Mouse (Mus musculus) midbrain, postnatal 0 days (tissue): ENCODE measurements around the gene Ccdc89. TPM values are rescaled to one million over a fixed set of nuclear protein-coding genes. Genes with fewer than 3 reads are reported as not detected.
A peak's percentile ranks its signal among the peaks of the same experiment; 100 is the strongest.

Experiments used
- ATAC-seq: fragments of 200-750 bp; cut with Nextera tagmentation; 2 replicates; pipeline ENCODE4 v1.8.0; 2017; ENCODE audit warnings: moderate number of reproducible peaks, mild to moderate bottlenecking, moderate TSS enrichment, moderate library complexity; ENCODE audit not compliant: low FRiP score
- DNase-seq: peaks from one replicate; pipeline ENCODE4 v3.0.0-alpha.2; 2015; ENCODE audit warnings: low spot score
- H3K27ac ChIP-seq: fragments of 300-500 bp; sonication (generic); 2 replicates; pipeline ENCODE4 v1.5.1; 2014; ENCODE audit warnings: low read depth, mild to moderate bottlenecking, low read length, mixed read lengths
- H3K27me3 ChIP-seq: fragments of 300-500 bp; sonication (generic); 2 replicates; pipeline ENCODE4 v1.6.1; 2014; ENCODE audit warnings: low read length, control low read depth, mixed read lengths; ENCODE audit not compliant: insufficient read depth
- H3K36me3 ChIP-seq: fragments of 300-500 bp; sonication (generic); 2 replicates; pipeline ENCODE4 v1.6.1; 2014; ENCODE audit warnings: low read length, control low read depth, mixed read lengths; ENCODE audit not compliant: insufficient read depth
- H3K4me1 ChIP-seq: fragments of 300-500 bp; sonication (generic); 2 replicates; pipeline ENCODE4 v1.6.1; 2014; ENCODE audit warnings: mild to moderate bottlenecking, control low read depth, antibody characterized with exemption, low read length, mixed read lengths; ENCODE audit not compliant: insufficient read depth
- H3K4me2 ChIP-seq: fragments of 300-500 bp; sonication (generic); 2 replicates; pipeline ENCODE4 v1.6.1; 2014; ENCODE audit warnings: low read depth, mild to moderate bottlenecking, low read length, mixed read lengths; ENCODE audit not compliant: poor library complexity, severe bottlenecking
- H3K4me3 ChIP-seq: fragments of 300-500 bp; sonication (generic); 2 replicates; pipeline ENCODE4 v1.5.1; 2014; ENCODE audit warnings: low read depth, mild to moderate bottlenecking, low read length, moderate library complexity
- H3K9ac ChIP-seq: fragments of 300-500 bp; sonication (generic); replicated peaks from 2 replicates; pipeline ENCODE4 v1.6.1; 2014; ENCODE audit warnings: mild to moderate bottlenecking, low read length, moderate library complexity, mixed read lengths; ENCODE audit not compliant: poor library complexity, severe bottlenecking
- H3K9me3 ChIP-seq: fragments of 300-500 bp; sonication (generic); 2 replicates; pipeline ENCODE4 v1.6.1; 2016; ENCODE audit warnings: low read length, control low read depth
- CTCF ChIP-seq: IDR thresholded peaks from 2 replicates; pipeline ENCODE4 v1.5.1; 2016; ENCODE audit warnings: antibody characterized with exemption, mild to moderate bottlenecking
- WGBS: fragments of 180-500 bp; shearing (Covaris S2); extraction: QIAGEN DNeasy Blood & Tissue Kit; methylation state at CpG from one replicate; pipeline ENCODE4 v1.1.7; 2014; 5-methylcytosine and 5-hydroxymethylcytosine counted together
- polyA plus RNA-seq: library from polyadenylated mRNA; unstranded; fragments of >200 nt; fragmentation: Nextera tagmentation; extraction: Ambion mirVana; gene quantifications from 2 replicates; pipeline ENCODE4 v1.2.1, GENCODE M21; 2015
- total RNA-seq: library from RNA; depleted of rRNA; stranded (reverse); fragments of >200 nt; gene quantifications from 2 replicates; pipeline ENCODE4 v1.2.3, GENCODE M21; 2014

The Ccdc89 gene
- total and polyA plus RNA-seq, 2 experiments from 2014 or later = 1.1 to 1.3 TPM

DNA sequence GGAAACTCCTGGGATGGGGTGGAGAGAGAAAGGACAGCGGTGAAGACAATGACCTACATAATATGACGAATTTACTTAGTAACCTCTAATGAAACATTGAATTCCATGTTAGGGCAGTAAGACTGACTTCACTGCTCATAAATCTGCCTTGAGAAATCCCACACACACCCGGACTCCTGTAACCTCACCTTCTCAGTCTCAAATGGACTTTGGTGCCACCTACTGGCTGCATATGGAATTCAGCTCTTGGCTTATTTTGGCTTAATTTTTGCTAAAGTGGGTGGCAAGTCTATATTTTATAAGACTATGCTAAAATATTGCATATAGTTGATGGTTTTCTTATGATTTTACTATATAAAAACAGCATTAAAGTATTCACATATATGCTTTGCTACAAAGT, 16.4 kb upstream of the Ccdc89 start:
- peak; percentile 90 for TF ChIP-seq CTCF
- no peak for ATAC-seq
- H3K4me2 ChIP-seq = no peak overlapping the region
- H3K9ac ChIP-seq = no peak overlapping the region
- H3K27ac ChIP-seq = no peak overlapping the region
- no peaks in the 10 kb centered on the region for H3K27me3 ChIP-seq
- H3K4me1 ChIP-seq = no peaks in the 10 kb centered on the region
- no peak overlapping the region for H3K4me3 ChIP-seq
- no peaks in the 10 kb centered on the region for H3K36me3 ChIP-seq
- whole genome bisulfite sequencing = 49% methylated on average over 3 of the region's 3 CpGs
- H3K9me3 ChIP-seq = no peaks in the 10 kb centered on the region
- DNase-seq = peak; percentile 66

GRCm38 (mm10) chr7:90427006-90427405, 629 bp downstream of the Ccdc89 start:
- 67% methylated on average over 9 of the region's 9 CpGs for whole genome bisulfite sequencing
- Histone ChIP-seq H3K9ac (no peak overlapping the region), H3K27me3 (no peaks in the 10 kb centered on the region), H3K27ac (no peak overlapping the region), H3K4me3 (peak overlapping the region; percentile 39), H3K9me3 (no peaks in the 10 kb centered on the region), H3K4me1 (0 out of 2 replicates have a peak, but pooled peaks cover 4% of the 10 kb centered on the region), H3K36me3 (no peaks in the 10 kb centered on the region), H3K4me2 (peak overlapping the region; percentile 67)
- ATAC-seq (no peak), DNase-seq (no peak)
- no peak for TF ChIP-seq CTCF

DNA sequence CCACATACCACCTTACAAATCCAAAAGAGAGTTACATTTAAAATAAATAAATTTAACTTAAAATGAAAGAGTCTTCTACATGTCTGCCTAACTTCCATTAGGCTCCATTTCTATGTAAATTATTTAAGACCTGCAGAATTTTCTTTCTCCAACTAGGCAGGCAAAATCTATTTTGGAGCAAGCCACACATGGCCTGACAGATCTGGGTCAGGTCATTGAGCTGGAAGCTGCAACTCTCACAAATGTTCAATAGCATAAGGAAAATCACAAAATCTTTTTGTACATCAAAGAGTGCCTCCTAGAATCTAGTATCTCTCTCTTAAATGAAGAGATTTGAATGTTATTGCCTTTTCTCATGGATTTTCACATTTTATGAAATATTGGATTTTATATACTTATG, 5.8 kb downstream of the Ccdc89 start:
- Histone ChIP-seq H3K4me3 (no peak overlapping the region), H3K9ac (no peak overlapping the region), H3K4me2 (no peak overlapping the region), H3K27ac (no peak overlapping the region), H3K9me3 (no peaks in the 10 kb centered on the region), H3K36me3 (no peaks in the 10 kb centered on the region), H3K27me3 (no peaks in the 10 kb centered on the region), H3K4me1 (no peaks in the 10 kb centered on the region)
- DNase-seq (no peak), ATAC-seq (no peak)
- TF ChIP-seq CTCF = no peak

- Histone ChIP-seq H3K27me3 (no peaks in the 10 kb centered on the region), H3K4me1 (no peaks in the 10 kb centered on the region), H3K4me2 (no peak overlapping the region), H3K36me3 (no peaks in the 10 kb centered on the region), H3K9me3 (no peaks in the 10 kb centered on the region), H3K4me3 (no peak overlapping the region), H3K27ac (no peak overlapping the region), H3K9ac (no peak overlapping the region)
- WGBS = 91% methylated on average over 4 of the region's 4 CpGs
- no peak for DNase-seq
- no peak for TF ChIP-seq CTCF
- no peak for ATAC-seq
These were observed 13.7 kb downstream of the Ccdc89 start for GRCm38 (mm10) chr7:90440044-90440443.

- DNase-seq = no peak
- no peaks in the 10 kb centered on the region for H3K27me3 ChIP-seq
- WGBS = 7% methylated on average over 4 of the region's 4 CpGs
These were observed 15.7 kb downstream of the Ccdc89 start for GRCm38 (mm10) chr7:90442070-90442469.

GRCm38 (mm10) chr7:90442518-90443080, 16.2 kb downstream of the Ccdc89 start, which contains the start of gene Crebzf:
Gene Crebzf (plus strand): TSS chr7:90442729.
- DNase-seq (peak; percentile 99), ATAC-seq (peak; percentile 98)
- Histone ChIP-seq H3K4me3 (peak within 1 kb of the TSS; percentile 99), H3K9me3 (no peaks in the 10 kb centered on the region), H3K4me1 (no peaks in the 10 kb centered on the region), H3K27me3 (no peaks in the 10 kb centered on the region), H3K9ac (peak within 1 kb of the TSS; percentile 99), H3K4me2 (peak within 1 kb of the TSS; percentile 79), H3K36me3 (no peaks in the 10 kb centered on the region), H3K27ac (peak within 1 kb of the TSS; percentile 98)
- under 1% methylated on average over 51 of the region's 54 CpGs for WGBS
- TF ChIP-seq CTCF = no peak

More at GRCm38 (mm10) chr7:90442070-90442469, 15.7 kb downstream of the Ccdc89 start:
- peak overlapping the region; percentile 41 for H3K4me2 ChIP-seq
- H3K27ac ChIP-seq = peak overlapping the region; percentile 98
- H3K4me3 ChIP-seq = peak overlapping the region; percentile 99
- TF ChIP-seq CTCF = no peak
- H3K9me3 ChIP-seq = no peaks in the 10 kb centered on the region
- H3K4me1 ChIP-seq = no peaks in the 10 kb centered on the region
- ATAC-seq = peak; percentile 6
- H3K36me3 ChIP-seq = no peaks in the 10 kb centered on the region
- peak overlapping the region; percentile 99 for H3K9ac ChIP-seq
